Mouse (Mus musculus): Measurements from ENCODE around the gene Pip4p1. TPM values are rescaled to one million over a fixed set of nuclear protein-coding genes. Genes with fewer than 3 reads are reported as not detected.
"Not testable (repeated sequence)": the region's sequence is repeated elsewhere in the genome, so short reads cannot be mapped to it uniquely, and the experiment has no call there.

The Pip4p1 gene
- polyA plus RNA-seq, 1 experiment from 2014 or later: 85.3 TPM

- H3K9me3 ChIP-seq: no peaks in the 10 kb centered on the region
- WGBS: 61% methylated on average over 1 of the region's 1 CpGs
- ATAC-seq: no peak
- H3K27me3 ChIP-seq: no peaks in the 10 kb centered on the region
- H3K4me1 ChIP-seq (replicated peaks): peaks cover under 1% of the 10 kb centered on the region; the same call in 1 of the 2 replicates
- H3K4me3 ChIP-seq (replicated peaks): no peak overlapping the region
- no peak overlapping the region for H3K9ac ChIP-seq (replicated peaks)
- no peak overlapping the region for H3K27ac ChIP-seq
- H3K4me2 ChIP-seq (replicated peaks): no peak overlapping the region
- H3K36me3 ChIP-seq: no peaks in the 10 kb centered on the region
Measured at GRCm38 (mm10) chr14:50936649-50937048, 6.0 kb upstream of the Pip4p1 start.

DNA sequence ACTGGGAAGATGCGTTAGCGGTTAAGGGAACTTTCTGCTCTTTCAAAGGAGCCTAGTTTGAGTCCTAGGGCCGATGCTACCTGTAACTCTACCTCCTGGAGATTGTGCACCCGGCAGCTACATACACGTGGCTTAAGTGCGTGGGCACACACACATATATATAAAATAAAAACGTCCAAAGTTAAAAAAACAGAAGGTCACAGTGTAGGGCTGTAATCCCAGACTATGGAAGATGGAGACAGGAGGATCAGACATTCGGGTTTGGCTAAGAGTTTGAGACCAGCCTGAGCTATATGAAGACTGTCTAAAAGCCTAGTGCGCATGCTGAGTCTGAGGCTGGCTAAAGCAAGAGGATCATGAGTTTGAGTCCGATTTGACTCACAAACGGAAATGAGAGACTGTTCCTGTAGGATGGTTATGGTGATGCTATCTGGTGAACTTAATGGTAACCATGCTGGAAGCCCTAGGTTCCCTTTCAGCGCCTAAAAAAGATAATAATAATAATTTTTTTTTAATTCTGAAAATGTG, 901 bp upstream of the Pip4p1 start:
- Histone ChIP-seq H3K27me3 (no peaks in the 10 kb centered on the region), H3K4me2 (replicated peaks) (peak overlapping the region; percentile 56), H3K36me3 (peaks cover 28% of the 10 kb centered on the region), H3K27ac (peak overlapping the region; percentile 81), H3K9me3 (no peaks in the 10 kb centered on the region), H3K4me3 (replicated peaks) (peak overlapping the region; percentile 99), H3K4me1 (replicated peaks) (peaks cover 28% of the 10 kb centered on the region), H3K9ac (replicated peaks) (peak overlapping the region; percentile 47)
- WGBS: 14% methylated on average over 12 of the region's 12 CpGs
- no peak for ATAC-seq

DNA sequence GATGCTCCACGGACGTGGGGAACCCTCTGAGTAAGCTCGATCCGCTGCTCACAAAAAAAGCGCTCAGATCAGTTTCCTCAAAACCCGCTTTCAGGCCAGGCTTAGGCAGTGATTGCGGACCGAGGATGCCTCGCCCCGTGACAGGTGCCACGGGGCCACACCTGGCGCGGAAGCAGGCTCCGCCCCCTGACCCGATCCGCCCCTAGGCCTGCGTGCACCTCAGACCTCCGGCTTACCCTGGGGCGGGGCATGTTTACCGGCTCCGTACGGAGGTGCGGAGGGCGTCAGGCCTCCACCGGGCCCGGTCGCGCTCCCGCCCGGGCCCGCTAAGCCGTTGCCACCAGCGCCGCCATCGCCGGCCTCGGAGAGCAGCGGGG, 291 bp downstream of the Pip4p1 start:
- H3K27me3 ChIP-seq: no peaks in the 10 kb centered on the region
- peak overlapping the region; percentile 93 for H3K4me2 ChIP-seq (replicated peaks)
- peak; percentile 63 for ATAC-seq
- H3K9me3 ChIP-seq: no peaks in the 10 kb centered on the region
- H3K27ac ChIP-seq: peak overlapping the region; percentile 86
- peaks cover 33% of the 10 kb centered on the region for H3K36me3 ChIP-seq
- WGBS: under 1% methylated on average over 38 of the region's 38 CpGs
- peak overlapping the region; percentile 99 for H3K9ac ChIP-seq (replicated peaks)
- H3K4me1 ChIP-seq (replicated peaks): peaks cover 40% of the 10 kb centered on the region
- H3K4me3 ChIP-seq (replicated peaks): peak overlapping the region; percentile 99

GRCm38 (mm10) chr14:50929951-50930350, 705 bp downstream of the Pip4p1 start:
- Histone ChIP-seq H3K27ac (peak overlapping the region; percentile 86), H3K36me3 (peaks cover 33% of the 10 kb centered on the region), H3K27me3 (no peaks in the 10 kb centered on the region), H3K4me3 (replicated peaks) (peak overlapping the region; percentile 99), H3K9me3 (no peaks in the 10 kb centered on the region), H3K9ac (replicated peaks) (peak overlapping the region; percentile 99), H3K4me1 (replicated peaks) (peaks cover 40% of the 10 kb centered on the region), H3K4me2 (replicated peaks) (peak overlapping the region; percentile 93)
- ATAC-seq: no peak
- 15% methylated on average over 10 of the region's 10 CpGs for WGBS

- Histone ChIP-seq H3K4me3 (replicated peaks) (no peak overlapping the region), H3K36me3 (peaks cover 33% of the 10 kb centered on the region), H3K27me3 (no peaks in the 10 kb centered on the region), H3K4me1 (replicated peaks) (peaks cover 49% of the 10 kb centered on the region), H3K9me3 (no peaks in the 10 kb centered on the region), H3K9ac (replicated peaks) (no peak overlapping the region), H3K27ac (no peak overlapping the region), H3K4me2 (replicated peaks) (no peak overlapping the region)
- 82% methylated on average over 3 of the region's 3 CpGs for WGBS
- ATAC-seq: no peak
Measured at GRCm38 (mm10) chr14:50927366-50927765, 3.3 kb downstream of the Pip4p1 start.

DNA sequence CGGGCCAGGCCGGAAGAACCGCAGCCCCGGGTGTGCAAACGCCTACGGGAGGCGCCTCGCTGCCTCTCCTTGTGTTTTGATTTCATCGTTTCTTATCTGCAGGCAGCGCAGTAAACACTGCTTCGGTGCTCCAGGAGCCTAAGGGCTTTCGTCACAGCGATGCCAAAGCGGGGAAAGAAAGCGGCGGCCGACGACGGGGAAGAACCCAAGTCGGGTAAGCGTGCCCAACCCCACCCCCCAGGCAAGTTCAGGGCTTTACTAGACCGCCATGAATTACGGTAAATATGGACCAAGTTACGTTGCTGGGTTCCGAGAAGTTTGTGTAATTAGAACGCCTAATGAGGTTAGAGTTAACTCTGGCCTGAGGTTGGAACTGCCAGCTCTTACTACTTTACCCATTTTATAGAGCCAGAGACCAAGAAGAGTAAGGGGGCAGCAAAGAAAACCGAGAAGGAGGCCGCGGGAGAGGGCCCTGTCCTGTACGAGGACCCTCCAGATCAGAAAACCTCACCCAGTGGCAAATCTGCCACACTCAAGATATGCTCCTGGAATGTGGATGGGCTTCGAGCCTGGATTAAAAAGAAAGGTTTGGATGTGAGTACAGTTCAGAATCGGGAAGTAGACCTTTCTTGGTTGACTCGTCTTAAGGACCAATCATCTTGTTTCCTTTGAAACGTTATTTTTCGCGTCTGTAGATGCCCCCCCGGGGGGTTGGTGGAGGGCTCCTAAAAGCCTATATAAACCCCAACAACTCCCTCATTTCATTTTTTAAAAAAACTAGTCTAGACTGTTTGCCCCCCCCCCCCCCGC, 5.3 kb downstream of the Pip4p1 start:
- Histone ChIP-seq H3K9me3 (no peaks in the 10 kb centered on the region), H3K9ac (replicated peaks) (peak overlapping the region; percentile 79), H3K4me1 (replicated peaks) (peaks cover 45% of the 10 kb centered on the region), H3K36me3 (peaks cover 35% of the 10 kb centered on the region), H3K4me2 (replicated peaks) (peak overlapping the region; percentile 88), H3K27ac (peak overlapping the region; percentile 86), H3K4me3 (replicated peaks) (peak overlapping the region; percentile 66), H3K27me3 (no peaks in the 10 kb centered on the region)
- ATAC-seq: peak; percentile 2; the same call in 1 of the 2 replicates
- WGBS: under 1% methylated on average over 38 of the region's 38 CpGs

DNA sequence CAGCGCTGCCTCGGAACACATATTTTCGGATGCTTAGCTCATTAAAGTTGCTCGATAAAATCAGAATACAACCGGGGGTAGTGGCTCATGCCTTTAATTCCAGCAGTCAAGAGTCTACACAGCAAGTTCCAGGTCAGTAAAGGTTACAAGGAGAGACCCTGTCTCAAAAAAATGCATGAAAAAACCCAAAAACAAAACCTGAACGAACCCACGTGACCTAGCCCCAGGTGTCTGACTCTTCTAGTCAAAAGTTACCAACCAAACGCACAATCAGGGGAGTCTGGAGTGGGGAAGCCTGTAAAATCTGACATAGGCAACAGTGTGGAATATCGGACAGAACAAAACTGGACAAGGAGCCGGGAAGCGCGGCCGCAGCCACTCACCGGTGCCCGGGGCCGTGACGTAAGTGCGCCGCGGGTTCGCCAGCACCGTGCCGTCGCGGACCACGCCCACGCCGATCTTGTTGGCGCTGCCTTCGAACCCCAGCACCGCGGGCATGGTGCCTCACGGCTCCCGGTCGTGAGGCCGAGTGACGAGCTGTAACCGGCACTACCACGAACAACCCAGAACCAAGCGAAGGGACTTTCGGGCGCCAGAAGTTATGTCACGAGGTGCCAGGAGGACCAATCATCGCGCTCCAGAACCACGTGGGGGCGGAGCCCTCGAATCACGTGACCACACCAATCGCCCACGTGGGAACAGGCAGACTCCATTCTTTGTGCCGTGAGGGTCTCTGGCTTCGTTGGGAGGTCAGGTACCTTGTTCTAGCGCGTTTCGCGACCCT, 6.2 kb downstream of the Pip4p1 start, which contains the start of the genes Osgep and Apex1:
Gene Osgep (minus strand): TSS at position 613 of the 784 bp plus-strand sequence.
Gene Apex1 (plus strand): TSS at position 688 of the 784 bp plus-strand sequence.
- Histone ChIP-seq H3K36me3 (peaks cover 42% of the 10 kb centered on the region), H3K4me1 (replicated peaks) (peaks cover 37% of the 10 kb centered on the region), H3K9me3 (no peaks in the 10 kb centered on the region), H3K4me3 (replicated peaks) (peak within 1 kb of the TSS; percentile 66), H3K4me2 (replicated peaks) (peak within 1 kb of the TSS; percentile 88), H3K27ac (peak within 1 kb of the TSS; percentile 86), H3K9ac (replicated peaks) (peak within 1 kb of the TSS; percentile 79), H3K27me3 (no peaks in the 10 kb centered on the region)
- WGBS: under 1% methylated on average over 57 of the region's 57 CpGs
- peak; percentile 97 for ATAC-seq

DNA sequence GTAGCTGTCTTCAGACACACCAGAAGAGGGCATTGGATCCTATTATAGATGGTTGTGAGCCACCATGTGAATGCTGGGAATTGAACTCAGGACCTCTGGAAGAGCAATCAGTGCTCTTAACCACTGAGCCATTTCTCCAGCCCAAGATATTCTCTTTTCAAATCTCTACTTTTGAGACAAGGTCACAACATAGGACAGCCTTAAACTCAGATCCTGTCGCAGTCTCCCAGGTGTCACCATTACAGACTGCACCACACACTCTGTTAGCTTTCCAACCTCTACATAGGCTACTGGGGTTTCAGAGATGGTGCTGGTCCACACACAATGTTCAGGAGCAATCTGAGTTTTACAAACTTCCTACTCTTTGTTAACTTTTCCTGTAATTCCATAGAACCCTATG, 7.2 kb downstream of the Pip4p1 start:
- ATAC-seq, H3K27me3 ChIP-seq, H3K9me3 ChIP-seq, H3K27ac ChIP-seq: not testable (repeated sequence)
- peaks cover 30% of the 10 kb centered on the region for H3K4me1 ChIP-seq (replicated peaks)
- H3K4me3 ChIP-seq (replicated peaks): peak overlapping the region; percentile 66
- WGBS: 86% methylated on average over 1 of the region's 1 CpGs
- peak overlapping the region; percentile 70 for H3K4me2 ChIP-seq (replicated peaks)
- peak overlapping the region; percentile 79; the same call in 1 of the 2 replicates for H3K9ac ChIP-seq (replicated peaks)
- peaks cover 39% of the 10 kb centered on the region for H3K36me3 ChIP-seq

DNA sequence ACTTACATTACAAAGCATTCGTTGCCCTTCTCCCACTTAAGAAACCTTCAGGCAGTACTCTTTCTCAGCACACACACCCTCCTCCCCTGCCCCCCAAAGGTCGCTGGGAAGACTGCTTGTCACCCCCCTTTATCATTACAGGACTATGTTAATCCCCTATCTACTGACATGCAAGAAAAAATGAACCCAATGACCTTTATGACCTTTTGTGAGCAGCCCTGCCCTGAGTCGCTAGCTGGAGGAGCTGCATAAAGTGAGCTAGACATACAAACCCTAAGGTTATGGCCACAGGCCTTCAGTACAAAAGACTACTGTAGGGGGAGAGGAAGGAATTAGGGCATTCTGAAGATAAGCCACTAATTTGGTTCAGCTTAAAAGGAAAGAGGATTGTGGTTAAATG, 19.3 kb downstream of the Pip4p1 start:
- 49% methylated on average over 3 of the region's 3 CpGs for WGBS
- Histone ChIP-seq H3K4me3 (replicated peaks) (no peak overlapping the region), H3K36me3 (peaks cover 42% of the 10 kb centered on the region), H3K9ac (replicated peaks) (no peak overlapping the region), H3K9me3 (no peaks in the 10 kb centered on the region), H3K27ac (no peak overlapping the region), H3K27me3 (no peaks in the 10 kb centered on the region), H3K4me2 (replicated peaks) (no peak overlapping the region), H3K4me1 (replicated peaks) (no peaks in the 10 kb centered on the region)
- no peak for ATAC-seq

- no peak overlapping the region for H3K9ac ChIP-seq (replicated peaks)
- no peak overlapping the region for H3K4me2 ChIP-seq (replicated peaks)
- no peak overlapping the region for H3K27ac ChIP-seq
- no peak overlapping the region for H3K4me3 ChIP-seq (replicated peaks)
- H3K36me3 ChIP-seq: peaks cover 12% of the 10 kb centered on the region
- no peaks in the 10 kb centered on the region for H3K9me3 ChIP-seq
- 83% methylated on average over 4 of the region's 4 CpGs for WGBS
- no peaks in the 10 kb centered on the region for H3K27me3 ChIP-seq
- ATAC-seq: no peak
- H3K4me1 ChIP-seq (replicated peaks): peaks cover 9% of the 10 kb centered on the region
Measured at GRCm38 (mm10) chr14:50908126-50908525, 22.5 kb downstream of the Pip4p1 start.

DNA sequence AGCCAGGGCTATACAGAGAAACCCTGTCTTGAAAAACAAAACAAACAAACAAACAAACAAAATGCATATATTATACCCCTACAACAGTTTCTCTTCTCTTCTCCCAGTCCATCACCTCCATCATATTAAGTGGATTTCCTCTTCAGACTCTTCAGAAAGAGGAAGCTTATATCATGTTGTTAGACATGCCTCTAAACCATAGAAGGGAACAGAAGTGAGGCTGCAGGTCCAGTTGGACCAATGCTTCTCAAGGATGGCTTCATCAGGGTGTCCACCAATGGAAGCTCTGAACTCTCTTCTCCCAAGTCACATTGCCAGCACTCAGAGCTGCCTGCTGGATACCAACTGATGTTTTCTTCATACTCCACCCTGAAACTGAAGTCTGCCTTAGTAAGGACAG, 25.3 kb downstream of the Pip4p1 start:
- not testable (repeated sequence) for H3K27ac ChIP-seq; H3K27me3 ChIP-seq; H3K4me2 ChIP-seq (replicated peaks); H3K9ac ChIP-seq (replicated peaks); H3K4me3 ChIP-seq (replicated peaks); H3K9me3 ChIP-seq; ATAC-seq; H3K36me3 ChIP-seq; H3K4me1 ChIP-seq (replicated peaks)

DNA sequence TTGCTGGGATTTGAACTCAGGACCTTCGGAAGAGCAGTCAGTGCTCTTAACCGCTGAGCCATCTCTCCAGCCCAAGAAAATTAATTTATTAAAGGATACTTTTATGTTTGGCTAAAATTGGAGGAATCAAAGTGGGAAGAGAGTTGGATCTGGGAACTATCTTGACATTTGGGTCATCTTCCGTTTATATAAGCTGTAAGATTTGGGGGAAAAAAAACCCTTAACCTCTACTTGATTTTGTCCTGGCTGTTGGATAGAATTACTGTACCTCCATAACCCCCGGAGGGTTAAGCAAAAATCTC, 25.9 kb downstream of the Pip4p1 start:
- Histone ChIP-seq H3K4me3 (replicated peaks) (no peak overlapping the region), H3K27me3 (no peaks in the 10 kb centered on the region), H3K27ac (no peak overlapping the region), H3K9me3 (no peaks in the 10 kb centered on the region), H3K36me3 (no peaks in the 10 kb centered on the region), H3K4me2 (replicated peaks) (no peak overlapping the region), H3K4me1 (replicated peaks) (peaks cover 9% of the 10 kb centered on the region), H3K9ac (replicated peaks) (no peak overlapping the region)
- no peak for ATAC-seq
- WGBS: 80% methylated on average over 4 of the region's 4 CpGs
